Mouse (Mus musculus) CH12.LX (cell line): ENCODE data around the gene Caln1.

Experiments
- CTCF ChIP-seq, 2 experiments: IDR thresholded peaks in 1 of 2; conservative IDR thresholded peaks in 1 of 2; 2 replicates each; pipeline ENCODE4 v1.5.1; 2011 to 2012; ENCODE audit warnings: low read depth in 2 of 2, low read length in 2 of 2, improper control_type of control experiment in 1 of 2, inconsistent platforms in 1 of 2, mild to moderate bottlenecking in 1 of 2, moderate library complexity in 1 of 2
- E2F4 ChIP-seq: IDR thresholded peaks from 2 replicates; pipeline ENCODE4 v1.6.1; 2011; ENCODE audit warnings: low read depth, low read length, improper control_type of control experiment; ENCODE audit not compliant: insufficient replicate concordance
- EP300 ChIP-seq: IDR thresholded peaks from 2 replicates; pipeline ENCODE4 v1.6.1; 2011; ENCODE audit warnings: low read length, improper control_type of control experiment
- ETS1 ChIP-seq: conservative IDR thresholded peaks from 2 replicates; pipeline ENCODE4 v1.6.1; 2012; ENCODE audit warnings: low read depth, mild to moderate bottlenecking, inconsistent platforms, low read length, improper control_type of control experiment, moderate library complexity
- MAFK ChIP-seq: IDR thresholded peaks from 2 replicates; pipeline ENCODE4 v1.6.1; 2011; ENCODE audit warnings: low read length, improper control_type of control experiment; ENCODE audit not compliant: insufficient replicate concordance
- POLR2A ChIP-seq: IDR thresholded peaks from 2 replicates; pipeline ENCODE4 v1.6.1; 2011; ENCODE audit warnings: low read depth, mild to moderate bottlenecking, improper control_type of control experiment, low read length
- RCOR1 ChIP-seq: conservative IDR thresholded peaks from 2 replicates; pipeline ENCODE4 v1.6.1; 2012; ENCODE audit warnings: low read depth, mild to moderate bottlenecking, inconsistent platforms, low read length, improper control_type of control experiment
- SMC3 ChIP-seq: IDR thresholded peaks from 2 replicates; pipeline ENCODE4 v1.6.1; 2011; ENCODE audit warnings: low read depth, low read length, improper control_type of control experiment
- ZC3H11A ChIP-seq: IDR thresholded peaks from 2 replicates; pipeline ENCODE4 v1.6.1; 2012; ENCODE audit warnings: low read depth, mild to moderate bottlenecking, inconsistent platforms, low read length, improper control_type of control experiment
- ZKSCAN1 ChIP-seq: IDR thresholded peaks from 2 replicates; pipeline ENCODE4 v1.6.1; 2012; ENCODE audit warnings: low read depth, inconsistent platforms, low read length, improper control_type of control experiment, borderline replicate concordance

- TF ChIP-seq CTCF (conservative IDR thresholded peaks at IDR 0.05 in 1 of 2, IDR thresholded peaks at IDR 0.05 in 1 of 2; ENCODE audit: low read depth in 2 of 2, low read length in 2 of 2) (no peak), EP300 (no peak), POLR2A (no peak), ZC3H11A (no peak), RCOR1 (no peak), MAFK (no peak), ZKSCAN1 (no peak), ETS1 (no peak), SMC3 (no peak), E2F4 (no peak)
Observed at GRCm38 (mm10) chr5:130394386-130394785, 25.1 kb downstream of the Caln1 start.
